Mouse (Mus musculus) left cerebral cortex, postnatal 14 days (tissue): Measurements from ENCODE around the gene Rnase1. TPM values are rescaled to one million over a fixed set of nuclear protein-coding genes. Genes with fewer than 3 reads are reported as not detected.
"Not testable (repeated sequence)": the region's sequence is repeated elsewhere in the genome, so short reads cannot be mapped to it uniquely, and the experiment has no call there.

Source experiments
- DNase-seq, 2 experiments: peaks; one replicate each; pipeline ENCODE4 v3.0.0; 2021 to 2022; ENCODE audit warnings: low spot score in 2 of 2, mixed read lengths in 1 of 2
- intact Hi-C: fragments of 180-260 bp; cut with DNase I; formaldehyde crosslinking; loops from one replicate; pipeline ENCODE4 v1.15.1; 2025
- long read RNA-seq, 2 experiments: library from polyadenylated mRNA; stranded (forward); transcript quantifications; one replicate each; pipeline ENCODE4 v2.0.0; 2021
- total RNA-seq, 2 experiments: library from RNA; stranded (reverse); gene quantifications; 2 replicates each; pipeline ENCODE4 v1.2.3; 2021

The Rnase1 gene
- total RNA-seq: under 1 TPM in 1 of 2 experiments, not detected in 1; 0.48 TPM
- long read RNA-seq, experiment 1: 0 reads
- long read RNA-seq, experiment 2: 0 reads

GRCm38 (mm10) chr14:51146685-51147084, at the start of gene Rnase1:
TSS of gene Rnase1 (minus strand) at chr14:51146785.
- intact Hi-C loops: no loop called here
- DNase-seq: no peak

- DNase-seq: no peak
- intact Hi-C loops: no loop called here
These were observed 49.1 kb upstream of the Rnase1 start for GRCm38 (mm10) chr14:51195681-51196080.

- DNase-seq, intact Hi-C loops: not testable (repeated sequence)
These were observed 34.5 kb upstream of the Rnase1 start for GRCm38 (mm10) chr14:51181051-51181450.

- intact Hi-C loops: loop anchor here (2.0 to 5.0 kb wide), 2 partner anchors 69 to 93 kb away; no protein-coding TSS in a partner anchor
- no peak for DNase-seq
These were observed 27.3 kb upstream of the Rnase1 start for GRCm38 (mm10) chr14:51173843-51174242.

- DNase-seq: peak in 1 of 2 experiments; percentile 8
- intact Hi-C loops: loop anchor here (5.0 kb wide), 1 partner anchor 94 kb away; no protein-coding TSS in a partner anchor
These were observed 26.4 kb upstream of the Rnase1 start for GRCm38 (mm10) chr14:51172947-51173346.

- DNase-seq: peak; percentile 15 to 32
- intact Hi-C loops: loop anchor here (5.0 kb wide), 1 partner anchor 95 kb away; no protein-coding TSS in a partner anchor
These were observed 25.7 kb upstream of the Rnase1 start for GRCm38 (mm10) chr14:51172095-51172865.

GRCm38 (mm10) chr14:51166068-51166467, 19.5 kb upstream of the Rnase1 start:
- intact Hi-C loops: no loop called here
- DNase-seq: no peak

GRCm38 (mm10) chr14:51165435-51165834, 18.9 kb upstream of the Rnase1 start:
- no peak for DNase-seq

GRCm38 (mm10) chr14:51163323-51163722, 16.7 kb upstream of the Rnase1 start:
- DNase-seq, intact Hi-C loops: not testable (repeated sequence)

More at GRCm38 (mm10) chr14:51165435-51165834, 18.9 kb upstream of the Rnase1 start:
- intact Hi-C loops: no loop called here

- intact Hi-C loops, DNase-seq: not testable (repeated sequence)
These were observed 15.4 kb upstream of the Rnase1 start, which contains the start of gene Rnase2b for GRCm38 (mm10) chr14:51161976-51162375. TSS of gene Rnase2b (plus strand) at chr14:51162260.

GRCm38 (mm10) chr14:51157072-51157471, 10.5 kb upstream of the Rnase1 start:
- DNase-seq: no peak
- intact Hi-C loops: no loop called here

GRCm38 (mm10) chr14:51156736-51157068, 10.1 kb upstream of the Rnase1 start:
- intact Hi-C loops: no loop called here
- no peak for DNase-seq

- DNase-seq: no peak
- intact Hi-C loops: no loop called here
These were observed 9.6 kb upstream of the Rnase1 start for GRCm38 (mm10) chr14:51156056-51156735.

GRCm38 (mm10) chr14:51152249-51152870, 5.8 kb upstream of the Rnase1 start:
- no peak for DNase-seq
- intact Hi-C loops: no loop called here

GRCm38 (mm10) chr14:51150206-51150831, 3.7 kb upstream of the Rnase1 start:
- DNase-seq: no peak
- intact Hi-C loops: no loop called here

GRCm38 (mm10) chr14:51149164-51149563, 2.6 kb upstream of the Rnase1 start:
- no peak for DNase-seq
- intact Hi-C loops: no loop called here

- intact Hi-C loops: no loop called here
- DNase-seq: no peak
These were observed 1.4 kb upstream of the Rnase1 start for GRCm38 (mm10) chr14:51148006-51148405.

- no peak for DNase-seq
- intact Hi-C loops: no loop called here
These were observed 1.1 kb downstream of the Rnase1 start for GRCm38 (mm10) chr14:51145521-51145920.

GRCm38 (mm10) chr14:51144451-51144850, 2.1 kb downstream of the Rnase1 start:
- intact Hi-C loops: no loop called here
- DNase-seq: no peak

GRCm38 (mm10) chr14:51143937-51144336, 2.6 kb downstream of the Rnase1 start:
- DNase-seq: no peak
- intact Hi-C loops: no loop called here
